Mouse (Mus musculus): ENCODE data around the gene Nfia. TPM values are rescaled to one million over a fixed set of nuclear protein-coding genes. Genes with fewer than 3 reads are reported as not detected.

The Nfia gene
- total RNA-seq, 1 experiment = 0.27 TPM

GRCm38 (mm10) chr4:97891063-97891462, 118.5 kb downstream of the Nfia start:
- in situ Hi-C loops (cut with MboI; ENCODE audit: low sequenced_read_pairs in 2 of 2, unreplicated experiment in 2 of 2) = no loop called here
- TF ChIP-seq ZNF384 (IDR thresholded peaks at IDR 0.05; ENCODE audit: low read depth, low read length) (no peak), HCFC1 (IDR thresholded peaks at IDR 0.05; ENCODE audit: borderline replicate concordance, insufficient read depth, low read length) (no peak), CHD2 (IDR thresholded peaks at IDR 0.05; ENCODE audit: low read depth, low read length) (no peak), MAFK (IDR thresholded peaks at IDR 0.05; ENCODE audit: insufficient read depth, low read depth, low read length) (no peak), ZC3H11A (IDR thresholded peaks at IDR 0.05; ENCODE audit: borderline replicate concordance, low read depth, low read length) (no peak)
- Histone ChIP-seq H3K4me3 (ENCODE audit: insufficient read depth in 1 of 2, low read depth in 1 of 2, low read length in 2 of 2, poor library complexity in 1 of 2, severe bottlenecking in 1 of 2) (no peak overlapping the region), H3K36me3 (ENCODE audit: control insufficient read depth, insufficient read depth, low read length, poor library complexity, severe bottlenecking) (no peaks in the 10 kb centered on the region), H3K9ac (ENCODE audit: insufficient read depth, low read depth, low read length, poor library complexity, severe bottlenecking) (no peak overlapping the region), H3K9me3 (ENCODE audit: control insufficient read depth, insufficient read depth, low read depth, low read length) (no peaks in the 10 kb centered on the region), H3K4me1 (ENCODE audit: control insufficient read depth in 2 of 2, insufficient read depth in 2 of 2, low read length in 2 of 2, poor library complexity in 1 of 2) (no peaks in the 10 kb centered on the region), H3K27ac (ENCODE audit: insufficient read depth, low read depth, low read length, poor library complexity, severe bottlenecking) (no peak overlapping the region)
- no peak for DNase-seq (ENCODE audit: low read depth, low spot score)

- no peaks in the 10 kb centered on the region for H3K4me1 ChIP-seq (ENCODE audit: control insufficient read depth in 2 of 2, insufficient read depth in 2 of 2, low read length in 2 of 2, poor library complexity in 1 of 2)
- no peaks in the 10 kb centered on the region for H3K9me3 ChIP-seq (ENCODE audit: control insufficient read depth, insufficient read depth, low read depth, low read length)
- DNase-seq (ENCODE audit: low read depth, low spot score) = no peak
- H3K9ac ChIP-seq (ENCODE audit: insufficient read depth, low read depth, low read length, poor library complexity, severe bottlenecking) = no peak overlapping the region
- in situ Hi-C loops (cut with MboI; ENCODE audit: low sequenced_read_pairs in 2 of 2, unreplicated experiment in 2 of 2) = no loop called here
- TF ChIP-seq MAFK (IDR thresholded peaks at IDR 0.05; ENCODE audit: insufficient read depth, low read depth, low read length) (no peak), ZC3H11A (IDR thresholded peaks at IDR 0.05; ENCODE audit: borderline replicate concordance, low read depth, low read length) (no peak)
- no peaks in the 10 kb centered on the region for H3K36me3 ChIP-seq (ENCODE audit: control insufficient read depth, insufficient read depth, low read length, poor library complexity, severe bottlenecking)
- no peak overlapping the region for H3K27ac ChIP-seq (ENCODE audit: insufficient read depth, low read depth, low read length, poor library complexity, severe bottlenecking)
- H3K4me3 ChIP-seq (ENCODE audit: insufficient read depth in 1 of 2, low read depth in 1 of 2, low read length in 2 of 2, poor library complexity in 1 of 2, severe bottlenecking in 1 of 2) = no peak overlapping the region
These were observed 119.1 kb downstream of the Nfia start for GRCm38 (mm10) chr4:97891611-97892010.

GRCm38 (mm10) chr4:97893915-97894884, 121.7 kb downstream of the Nfia start:
- Histone ChIP-seq H3K36me3 (ENCODE audit: control insufficient read depth, insufficient read depth, low read length, poor library complexity, severe bottlenecking) (no peaks in the 10 kb centered on the region), H3K9me3 (ENCODE audit: control insufficient read depth, insufficient read depth, low read depth, low read length) (no peaks in the 10 kb centered on the region), H3K9ac (ENCODE audit: insufficient read depth, low read depth, low read length, poor library complexity, severe bottlenecking) (no peak overlapping the region), H3K4me3 (ENCODE audit: insufficient read depth in 1 of 2, low read depth in 1 of 2, low read length in 2 of 2, poor library complexity in 1 of 2, severe bottlenecking in 1 of 2) (no peak overlapping the region), H3K4me1 (ENCODE audit: control insufficient read depth in 2 of 2, insufficient read depth in 2 of 2, low read length in 2 of 2, poor library complexity in 1 of 2) (no peaks in the 10 kb centered on the region), H3K27ac (ENCODE audit: insufficient read depth, low read depth, low read length, poor library complexity, severe bottlenecking) (no peak overlapping the region)
- in situ Hi-C loops (cut with MboI; ENCODE audit: low sequenced_read_pairs in 2 of 2, unreplicated experiment in 2 of 2) = no loop called here
- no peak for DNase-seq (ENCODE audit: low read depth, low spot score)
- TF ChIP-seq ZC3H11A (IDR thresholded peaks at IDR 0.05; ENCODE audit: borderline replicate concordance, low read depth, low read length) (no peak), HCFC1 (IDR thresholded peaks at IDR 0.05; ENCODE audit: borderline replicate concordance, insufficient read depth, low read length) (no peak), CHD2 (IDR thresholded peaks at IDR 0.05; ENCODE audit: low read depth, low read length) (no peak), MAFK (IDR thresholded peaks at IDR 0.05; ENCODE audit: insufficient read depth, low read depth, low read length) (no peak), ZNF384 (IDR thresholded peaks at IDR 0.05; ENCODE audit: low read depth, low read length) (no peak)

- no peak overlapping the region for H3K4me3 ChIP-seq (ENCODE audit: insufficient read depth in 1 of 2, low read depth in 1 of 2, low read length in 2 of 2, poor library complexity in 1 of 2, severe bottlenecking in 1 of 2)
- no peaks in the 10 kb centered on the region for H3K36me3 ChIP-seq (ENCODE audit: control insufficient read depth, insufficient read depth, low read length, poor library complexity, severe bottlenecking)
- in situ Hi-C loops (cut with MboI; ENCODE audit: low sequenced_read_pairs in 2 of 2, unreplicated experiment in 2 of 2) = no loop called here
- no peaks in the 10 kb centered on the region for H3K4me1 ChIP-seq (ENCODE audit: control insufficient read depth in 2 of 2, insufficient read depth in 2 of 2, low read length in 2 of 2, poor library complexity in 1 of 2)
- no peak overlapping the region for H3K9ac ChIP-seq (ENCODE audit: insufficient read depth, low read depth, low read length, poor library complexity, severe bottlenecking)
- no peak overlapping the region for H3K27ac ChIP-seq (ENCODE audit: insufficient read depth, low read depth, low read length, poor library complexity, severe bottlenecking)
- TF ChIP-seq CHD2 (IDR thresholded peaks at IDR 0.05; ENCODE audit: low read depth, low read length) = no peak
- no peak for TF ChIP-seq ZNF384 (IDR thresholded peaks at IDR 0.05; ENCODE audit: low read depth, low read length)
- TF ChIP-seq MAFK (IDR thresholded peaks at IDR 0.05; ENCODE audit: insufficient read depth, low read depth, low read length) = no peak
- no peak for TF ChIP-seq ZC3H11A (IDR thresholded peaks at IDR 0.05; ENCODE audit: borderline replicate concordance, low read depth, low read length)
- no peak for TF ChIP-seq HCFC1 (IDR thresholded peaks at IDR 0.05; ENCODE audit: borderline replicate concordance, insufficient read depth, low read length)
- H3K9me3 ChIP-seq (ENCODE audit: control insufficient read depth, insufficient read depth, low read depth, low read length) = no peaks in the 10 kb centered on the region
- DNase-seq (ENCODE audit: low read depth, low spot score) = no peak
These were observed 123.4 kb downstream of the Nfia start for GRCm38 (mm10) chr4:97895940-97896339.

Data from ES-E14 (cell line).